Mouse (Mus musculus) myocyte (in vitro differentiated cells): ENCODE results near the gene Ppp1r10. TPM values are rescaled to one million over a fixed set of nuclear protein-coding genes. Genes with fewer than 3 reads are reported as not detected.

Experiments used
- H3K27me3 ChIP-seq: one replicate; pipeline ENCODE4 v1.6.1; 2011; ENCODE audit not compliant: control insufficient read depth, insufficient read depth, insufficient read length
- H3K36me3 ChIP-seq: one replicate; pipeline ENCODE4 v1.6.1; 2011; ENCODE audit not compliant: control insufficient read depth, insufficient read depth
- H3K4me2 ChIP-seq: one replicate; pipeline ENCODE4 v1.6.1; 2011; ENCODE audit warnings: low read depth, control low read depth
- H3K4me3 ChIP-seq: one replicate; pipeline ENCODE4 v1.5.1; 2011; ENCODE audit warnings: mild to moderate bottlenecking, control low read depth, moderate library complexity
- H3K79me2 ChIP-seq: one replicate; pipeline ENCODE4 v1.6.1; 2011; ENCODE audit not compliant: control insufficient read depth, insufficient read depth
- H3ac ChIP-seq: one replicate; pipeline ENCODE4 v1.6.1; 2011; ENCODE audit not compliant: control insufficient read depth, insufficient read length
- CEBPB ChIP-seq: IDR thresholded peaks from 2 replicates; pipeline ENCODE4 v1.6.1; 2011; ENCODE audit warnings: mild to moderate bottlenecking, moderate library complexity; ENCODE audit not compliant: poor library complexity, insufficient read depth, severe bottlenecking
- E2F4 ChIP-seq: IDR thresholded peaks from one replicate; pipeline ENCODE4 v1.6.1; 2011; ENCODE audit warnings: mild to moderate bottlenecking, control low read depth, moderate library complexity; ENCODE audit not compliant: insufficient read depth
- MAX ChIP-seq: IDR thresholded peaks from one replicate; pipeline ENCODE4 v1.6.1; 2011; ENCODE audit warnings: low read depth, mild to moderate bottlenecking, control low read depth
- MYOD1 ChIP-seq, 3 experiments: IDR thresholded peaks; one replicate each; pipeline ENCODE4 v1.6.1; 2011; ENCODE audit warnings: control low read depth in 2 of 3, low read depth in 2 of 3, mild to moderate bottlenecking in 2 of 3, moderate library complexity in 1 of 3; ENCODE audit not compliant: insufficient read length in 2 of 3, control insufficient read depth in 1 of 3
- MYOG ChIP-seq, 3 experiments: IDR thresholded peaks; one replicate each; pipeline ENCODE4 v1.6.1; 2011; ENCODE audit warnings: control low read depth in 2 of 3, low read depth in 2 of 3, mild to moderate bottlenecking in 2 of 3; ENCODE audit not compliant: insufficient read length in 2 of 3, control insufficient read depth in 1 of 3, insufficient read depth in 1 of 3
- POLR2A ChIP-seq: IDR thresholded peaks from one replicate; pipeline ENCODE4 v1.6.1; 2011; ENCODE audit warnings: low read depth, mild to moderate bottlenecking, control low read depth, moderate library complexity; ENCODE audit not compliant: insufficient read length
- POLR2AphosphoS2 ChIP-seq: IDR thresholded peaks from one replicate; pipeline ENCODE4 v1.6.1; 2011; ENCODE audit warnings: low read depth, control low read depth; ENCODE audit not compliant: insufficient read length
- REST ChIP-seq: IDR thresholded peaks from one replicate; pipeline ENCODE4 v1.6.1; 2011; ENCODE audit warnings: mild to moderate bottlenecking, control low read depth, moderate library complexity; ENCODE audit not compliant: insufficient read depth, insufficient read length
- SRF ChIP-seq: IDR thresholded peaks from one replicate; pipeline ENCODE4 v1.6.1; 2011; ENCODE audit warnings: low read depth; ENCODE audit not compliant: control insufficient read depth, insufficient read length
- TCF12 ChIP-seq: IDR thresholded peaks from one replicate; pipeline ENCODE4 v1.6.1; 2011; ENCODE audit warnings: mild to moderate bottlenecking, control low read depth; ENCODE audit not compliant: poor library complexity, insufficient read depth, severe bottlenecking
- TCF3 ChIP-seq: IDR thresholded peaks from one replicate; pipeline ENCODE4 v1.6.1; 2011; ENCODE audit warnings: low read depth, control low read depth; ENCODE audit not compliant: insufficient read length
- USF1 ChIP-seq: IDR thresholded peaks from one replicate; pipeline ENCODE4 v1.6.1; 2011; ENCODE audit warnings: low read depth, mild to moderate bottlenecking, control low read depth, moderate library complexity
- polyA plus RNA-seq: library from polyadenylated mRNA; unstranded; fragments of >200 nt; fragmentation: generic; extraction: Trizol; gene quantifications from one replicate; pipeline ENCODE4 v1.2.1, GENCODE M21; 2012; ENCODE audit warnings: missing spikeins

Ppp1r10 gene
- polyA plus RNA-seq, 1 experiment = 32.9 TPM

- TF ChIP-seq USF1 = no peak
- TF ChIP-seq POLR2AphosphoS2 = no peak
- no peak for TF ChIP-seq MYOD1 (IDR thresholded peaks at IDR 0.05; ENCODE audit: control insufficient read depth in 1 of 3, insufficient read length in 2 of 3, low read depth in 2 of 3)
- TF ChIP-seq E2F4 = no peak
- TF ChIP-seq MAX = no peak
- TF ChIP-seq SRF = no peak
- no peak for TF ChIP-seq POLR2A
- no peak for TF ChIP-seq MYOG (IDR thresholded peaks at IDR 0.05; ENCODE audit: control insufficient read depth in 1 of 3, insufficient read depth in 1 of 3, insufficient read length in 2 of 3, low read depth in 2 of 3)
- TF ChIP-seq REST = no peak
- TF ChIP-seq TCF3 = no peak
- no peak for TF ChIP-seq TCF12
- TF ChIP-seq CEBPB = no peak
- Histone ChIP-seq H3ac (no peak overlapping the region), H3K27me3 (no peaks in the 10 kb centered on the region), H3K79me2 (no peaks in the 10 kb centered on the region), H3K4me3 (no peak overlapping the region), H3K4me2 (no peak overlapping the region), H3K36me3 (peaks cover 7% of the 10 kb centered on the region)
Measured at GRCm38 (mm10) chr17:35903343-35903991, 12.8 kb upstream of the Ppp1r10 start.

- TF ChIP-seq MYOD1 (IDR thresholded peaks at IDR 0.05; ENCODE audit: control insufficient read depth in 1 of 3, insufficient read length in 2 of 3, low read depth in 2 of 3) = no peak
- TF ChIP-seq CEBPB = no peak
- no peak for TF ChIP-seq SRF
- TF ChIP-seq MYOG (IDR thresholded peaks at IDR 0.05; ENCODE audit: control insufficient read depth in 1 of 3, insufficient read depth in 1 of 3, insufficient read length in 2 of 3, low read depth in 2 of 3) = no peak
- TF ChIP-seq POLR2AphosphoS2 = no peak
- TF ChIP-seq TCF12 = no peak
- no peak for TF ChIP-seq USF1
- TF ChIP-seq POLR2A = no peak
- TF ChIP-seq TCF3 = no peak
- TF ChIP-seq REST = no peak
- no peak for TF ChIP-seq MAX
- TF ChIP-seq E2F4 = no peak
- no peak overlapping the region for H3K4me2 ChIP-seq
- H3K36me3 ChIP-seq = peaks cover 7% of the 10 kb centered on the region
Measured at GRCm38 (mm10) chr17:35903992-35904355, 12.3 kb upstream of the Ppp1r10 start.

DNA sequence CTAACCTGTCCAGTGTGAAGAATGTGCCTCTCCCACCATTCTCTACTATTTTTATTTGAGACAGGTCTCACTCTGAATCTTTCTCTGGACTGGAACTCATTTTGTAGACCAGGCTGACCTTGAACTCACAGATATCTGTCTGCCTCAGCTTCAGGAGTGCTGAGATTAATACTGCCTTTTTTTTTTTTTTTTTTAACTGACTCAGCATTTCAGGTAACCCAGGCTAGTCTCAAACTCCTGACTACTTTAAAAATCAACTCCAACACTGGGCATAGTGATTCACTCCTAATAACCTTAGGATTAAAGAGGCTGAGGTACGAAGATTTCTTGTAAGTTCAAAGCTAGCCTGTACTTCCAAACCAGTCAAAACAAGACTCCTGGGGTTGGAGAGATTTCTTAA is 10.6 kb upstream of the Ppp1r10 start:
- TF ChIP-seq MYOD1 (IDR thresholded peaks at IDR 0.05; ENCODE audit: control insufficient read depth in 1 of 3, insufficient read length in 2 of 3, low read depth in 2 of 3) (no peak), CEBPB (no peak), TCF3 (no peak), POLR2A (no peak), USF1 (no peak), SRF (no peak), MAX (no peak), POLR2AphosphoS2 (no peak), E2F4 (no peak), REST (no peak), MYOG (IDR thresholded peaks at IDR 0.05; ENCODE audit: control insufficient read depth in 1 of 3, insufficient read depth in 1 of 3, insufficient read length in 2 of 3, low read depth in 2 of 3) (no peak), TCF12 (no peak)
- no peaks in the 10 kb centered on the region for H3K79me2 ChIP-seq
- H3K4me2 ChIP-seq = no peak overlapping the region
- H3K4me3 ChIP-seq = no peak overlapping the region
- no peak overlapping the region for H3ac ChIP-seq
- H3K27me3 ChIP-seq = no peaks in the 10 kb centered on the region
- peaks cover 7% of the 10 kb centered on the region for H3K36me3 ChIP-seq

More at GRCm38 (mm10) chr17:35903992-35904355, 12.3 kb upstream of the Ppp1r10 start:
- no peaks in the 10 kb centered on the region for H3K27me3 ChIP-seq
- no peaks in the 10 kb centered on the region for H3K79me2 ChIP-seq
- H3K4me3 ChIP-seq = no peak overlapping the region
- no peak overlapping the region for H3ac ChIP-seq

- Histone ChIP-seq H3ac (no peak overlapping the region), H3K4me2 (no peak overlapping the region), H3K79me2 (peaks cover 2% of the 10 kb centered on the region), H3K4me3 (no peak overlapping the region), H3K27me3 (no peaks in the 10 kb centered on the region), H3K36me3 (peaks cover 21% of the 10 kb centered on the region)
- TF ChIP-seq TCF12 (no peak), POLR2AphosphoS2 (no peak), MYOD1 (IDR thresholded peaks at IDR 0.05; ENCODE audit: control insufficient read depth in 1 of 3, insufficient read length in 2 of 3, low read depth in 2 of 3) (no peak)
Measured at GRCm38 (mm10) chr17:35907609-35908008, 8.6 kb upstream of the Ppp1r10 start.
